Mouse (Mus musculus): ENCODE data around the gene Elavl2. TPM values are rescaled to one million over a fixed set of nuclear protein-coding genes. Genes with fewer than 3 reads are reported as not detected.
A peak's percentile ranks its signal among the peaks of the same experiment; 100 is the strongest.

Gene Elavl2
- polyA plus RNA-seq, 1 experiment = 0.22 TPM

DNA sequence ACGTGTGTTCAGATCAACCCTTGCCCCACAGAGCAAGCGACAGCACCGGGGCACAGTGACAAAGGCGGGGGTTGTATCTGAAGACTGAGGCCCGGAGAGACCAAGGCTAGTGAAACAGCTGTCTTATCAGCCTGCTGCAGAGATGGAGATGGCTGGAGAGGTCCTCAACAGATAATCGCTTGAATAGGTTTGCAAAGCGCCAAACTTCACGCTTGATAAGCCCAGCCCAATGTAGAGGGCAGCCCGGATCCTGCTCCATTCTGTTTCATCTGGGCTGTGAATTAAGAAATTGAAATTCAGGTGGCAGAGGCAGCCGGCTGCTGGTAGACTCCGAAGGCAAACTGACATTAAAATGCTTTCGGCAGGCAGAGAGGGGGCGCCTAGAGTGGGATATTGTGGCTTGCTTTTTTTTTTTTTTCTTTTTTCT, 19.4 kb downstream of the Elavl2 start:
- TF ChIP-seq POLR2A (IDR thresholded peaks at IDR 0.05; ENCODE audit: low read depth, low read length) (no peak), CTCF (IDR thresholded peaks at IDR 0.05; ENCODE audit: extremely low read depth, insufficient read length, insufficient replicate concordance, low read depth, low read length) (no peak)

DNA sequence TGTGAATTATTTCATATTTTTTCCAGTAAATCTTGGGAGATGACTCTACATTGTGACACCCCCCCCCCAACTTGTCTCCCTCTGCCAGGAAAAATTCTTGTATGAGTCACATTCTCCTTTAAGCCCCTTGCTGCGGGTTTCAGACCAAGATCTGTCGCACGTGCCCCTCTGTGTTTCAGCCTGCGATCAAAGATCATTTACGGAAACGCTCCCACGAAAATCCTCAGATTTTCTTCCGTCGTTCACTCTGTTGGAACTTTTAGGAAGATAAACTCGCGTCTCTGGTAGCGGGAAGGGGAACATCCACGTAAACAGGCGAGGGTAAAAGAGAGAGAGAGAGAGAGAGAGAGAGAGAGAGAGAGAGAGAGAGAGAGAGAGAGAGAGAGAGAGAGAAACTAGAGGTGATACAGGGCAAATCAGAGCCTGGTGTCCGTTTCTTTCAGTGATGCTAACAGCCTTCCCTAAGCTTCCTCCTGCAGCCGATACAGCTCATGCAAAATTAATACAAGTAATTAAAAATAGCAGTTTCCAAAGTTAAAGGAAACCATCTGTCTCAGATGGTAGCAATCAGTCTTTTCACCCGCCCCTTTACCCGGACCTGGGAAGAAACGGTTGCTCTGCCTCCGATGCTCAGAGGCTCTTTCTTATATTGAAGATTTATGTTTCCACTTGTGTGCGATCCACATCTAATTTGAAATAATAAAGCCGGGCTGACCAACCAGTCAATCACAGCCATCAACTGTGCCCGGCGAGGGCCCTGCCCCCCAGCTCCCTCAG, 20.1 kb downstream of the Elavl2 start:
- 17% methylated on average over 24 of the region's 24 CpGs for WGBS
- H3K4me1 ChIP-seq (ENCODE audit: control insufficient read depth, insufficient read depth, insufficient read length, low read length) = peaks cover 3% of the 10 kb centered on the region
- no peaks in the 10 kb centered on the region for H3K36me3 ChIP-seq (ENCODE audit: control insufficient read depth, insufficient read depth, low read length)
- 0 out of 2 replicates have a peak, but pooled peaks cover 4% of the 10 kb centered on the region for H3K27me3 ChIP-seq (ENCODE audit: control insufficient read depth, insufficient read depth, low read length)
- no peak overlapping the region for H3K4me3 ChIP-seq (ENCODE audit: low read depth, low read length)
- TF ChIP-seq CTCF (IDR thresholded peaks at IDR 0.05; ENCODE audit: extremely low read depth, insufficient read length, insufficient replicate concordance, low read depth, low read length) (no peak), POLR2A (IDR thresholded peaks at IDR 0.05; ENCODE audit: low read depth, low read length) (no peak)
- no peak overlapping the region for H3K27ac ChIP-seq (ENCODE audit: insufficient read depth, low read depth, low read length)

More for the DNA sequence above, 19.4 kb downstream of the Elavl2 start:
- no peak overlapping the region for H3K4me3 ChIP-seq (ENCODE audit: low read depth, low read length)
- 7% methylated on average over 13 of the region's 13 CpGs for WGBS
- no peaks in the 10 kb centered on the region for H3K36me3 ChIP-seq (ENCODE audit: control insufficient read depth, insufficient read depth, low read length)
- H3K27me3 ChIP-seq (ENCODE audit: control insufficient read depth, insufficient read depth, low read length) = 0 out of 2 replicates have a peak, but pooled peaks cover 3% of the 10 kb centered on the region
- peaks cover 2% of the 10 kb centered on the region for H3K4me1 ChIP-seq (ENCODE audit: control insufficient read depth, insufficient read depth, insufficient read length, low read length)
- no peak overlapping the region for H3K27ac ChIP-seq (ENCODE audit: insufficient read depth, low read depth, low read length)

DNA sequence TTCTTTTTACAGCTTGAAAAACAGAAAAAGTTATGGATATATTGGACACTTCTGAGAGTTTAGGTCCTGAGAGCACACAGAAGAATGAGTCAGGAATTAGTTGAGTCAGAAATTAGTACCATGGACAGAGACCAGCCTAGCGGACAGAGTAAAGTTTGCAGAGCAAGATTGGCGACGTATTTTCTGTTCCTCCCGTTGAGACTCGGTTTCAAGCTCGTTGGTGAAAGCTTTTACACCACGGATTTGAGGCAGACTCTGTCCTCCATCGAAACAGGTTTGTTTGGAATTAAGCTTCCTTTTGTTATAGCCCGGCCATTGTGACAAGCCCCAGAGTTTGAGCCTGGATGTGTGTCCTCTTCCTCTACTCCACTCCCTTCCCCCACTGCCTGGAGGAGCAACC, 21.0 kb downstream of the Elavl2 start:
- Histone ChIP-seq H3K4me3 (ENCODE audit: low read depth, low read length) (no peak overlapping the region), H3K27ac (ENCODE audit: insufficient read depth, low read depth, low read length) (no peak overlapping the region), H3K27me3 (ENCODE audit: control insufficient read depth, insufficient read depth, low read length) (peaks cover 8% of the 10 kb centered on the region), H3K4me1 (ENCODE audit: control insufficient read depth, insufficient read depth, insufficient read length, low read length) (peaks cover 3% of the 10 kb centered on the region), H3K36me3 (ENCODE audit: control insufficient read depth, insufficient read depth, low read length) (no peaks in the 10 kb centered on the region)
- 6% methylated on average over 9 of the region's 9 CpGs for WGBS
- TF ChIP-seq POLR2A (IDR thresholded peaks at IDR 0.05; ENCODE audit: low read depth, low read length) (no peak), CTCF (IDR thresholded peaks at IDR 0.05; ENCODE audit: extremely low read depth, insufficient read length, insufficient replicate concordance, low read depth, low read length) (no peak)

DNA sequence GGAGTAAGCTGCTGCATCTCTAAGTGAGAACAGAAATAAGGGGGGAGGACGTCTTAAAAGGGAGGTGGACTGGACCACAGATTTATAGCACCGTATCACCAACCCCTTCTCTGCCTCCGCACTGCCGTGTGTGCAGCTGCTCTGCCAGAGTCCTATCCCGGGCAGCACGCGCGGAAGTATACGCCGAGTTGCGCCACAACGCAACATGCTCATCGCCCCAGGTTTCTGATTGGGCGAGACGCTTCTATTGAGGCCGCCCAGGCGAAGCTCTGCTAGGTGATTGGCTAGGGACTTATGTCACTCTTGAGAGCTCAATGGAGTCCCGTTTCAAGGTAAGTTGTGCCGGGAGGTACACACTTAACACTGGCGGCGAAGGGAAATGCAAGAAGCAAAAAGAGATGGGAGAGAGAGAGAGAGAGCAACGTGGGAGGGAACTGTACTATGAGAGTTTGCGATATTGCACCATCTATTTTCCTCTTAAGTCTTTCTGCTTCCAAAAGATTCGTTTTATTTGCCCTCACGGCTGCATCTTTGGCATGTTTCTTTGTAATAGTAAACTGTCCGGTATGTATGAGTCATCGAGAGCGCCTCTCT, 24.2 kb downstream of the Elavl2 start:
- H3K27me3 ChIP-seq (ENCODE audit: control insufficient read depth, insufficient read depth, low read length) = peaks cover 25% of the 10 kb centered on the region

DNA sequence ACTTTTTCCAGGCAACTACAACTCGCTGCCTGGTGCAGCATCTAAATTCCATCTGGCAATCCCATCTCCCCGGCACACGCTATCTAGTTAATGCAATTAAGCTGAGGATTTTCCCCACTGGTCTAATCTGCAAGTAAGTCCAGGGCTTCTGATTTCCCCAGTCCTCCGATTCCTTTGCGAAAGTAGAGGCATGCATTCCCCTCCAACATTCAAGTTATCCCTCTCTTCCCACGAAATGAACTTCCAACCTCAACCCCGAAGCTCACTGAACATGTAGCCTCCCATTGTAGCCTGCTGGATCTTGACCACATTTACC, 25.3 kb downstream of the Elavl2 start:
- no peak for TF ChIP-seq POLR2A (IDR thresholded peaks at IDR 0.05; ENCODE audit: low read depth, low read length)
- no peak for TF ChIP-seq CTCF (IDR thresholded peaks at IDR 0.05; ENCODE audit: extremely low read depth, insufficient read length, insufficient replicate concordance, low read depth, low read length)
- peaks cover 3% of the 10 kb centered on the region for H3K4me1 ChIP-seq (ENCODE audit: control insufficient read depth, insufficient read depth, insufficient read length, low read length)
- H3K27me3 ChIP-seq (ENCODE audit: control insufficient read depth, insufficient read depth, low read length) = peaks cover 27% of the 10 kb centered on the region
- no peak overlapping the region for H3K27ac ChIP-seq (ENCODE audit: insufficient read depth, low read depth, low read length)
- H3K4me3 ChIP-seq (ENCODE audit: low read depth, low read length) = no peak overlapping the region
- 5% methylated on average over 7 of the region's 7 CpGs for WGBS
- no peaks in the 10 kb centered on the region for H3K36me3 ChIP-seq (ENCODE audit: control insufficient read depth, insufficient read depth, low read length)

More for the DNA sequence above, 24.2 kb downstream of the Elavl2 start:
- TF ChIP-seq CTCF (IDR thresholded peaks at IDR 0.05; ENCODE audit: extremely low read depth, insufficient read length, insufficient replicate concordance, low read depth, low read length) (no peak), POLR2A (IDR thresholded peaks at IDR 0.05; ENCODE audit: low read depth, low read length) (no peak)
- WGBS = 1% methylated on average over 28 of the region's 28 CpGs
- peaks cover 3% of the 10 kb centered on the region for H3K4me1 ChIP-seq (ENCODE audit: control insufficient read depth, insufficient read depth, insufficient read length, low read length)
- no peak overlapping the region for H3K27ac ChIP-seq (ENCODE audit: insufficient read depth, low read depth, low read length)
- H3K36me3 ChIP-seq (ENCODE audit: control insufficient read depth, insufficient read depth, low read length) = no peaks in the 10 kb centered on the region
- peak overlapping the region; percentile 49 for H3K4me3 ChIP-seq (ENCODE audit: low read depth, low read length)

DNA sequence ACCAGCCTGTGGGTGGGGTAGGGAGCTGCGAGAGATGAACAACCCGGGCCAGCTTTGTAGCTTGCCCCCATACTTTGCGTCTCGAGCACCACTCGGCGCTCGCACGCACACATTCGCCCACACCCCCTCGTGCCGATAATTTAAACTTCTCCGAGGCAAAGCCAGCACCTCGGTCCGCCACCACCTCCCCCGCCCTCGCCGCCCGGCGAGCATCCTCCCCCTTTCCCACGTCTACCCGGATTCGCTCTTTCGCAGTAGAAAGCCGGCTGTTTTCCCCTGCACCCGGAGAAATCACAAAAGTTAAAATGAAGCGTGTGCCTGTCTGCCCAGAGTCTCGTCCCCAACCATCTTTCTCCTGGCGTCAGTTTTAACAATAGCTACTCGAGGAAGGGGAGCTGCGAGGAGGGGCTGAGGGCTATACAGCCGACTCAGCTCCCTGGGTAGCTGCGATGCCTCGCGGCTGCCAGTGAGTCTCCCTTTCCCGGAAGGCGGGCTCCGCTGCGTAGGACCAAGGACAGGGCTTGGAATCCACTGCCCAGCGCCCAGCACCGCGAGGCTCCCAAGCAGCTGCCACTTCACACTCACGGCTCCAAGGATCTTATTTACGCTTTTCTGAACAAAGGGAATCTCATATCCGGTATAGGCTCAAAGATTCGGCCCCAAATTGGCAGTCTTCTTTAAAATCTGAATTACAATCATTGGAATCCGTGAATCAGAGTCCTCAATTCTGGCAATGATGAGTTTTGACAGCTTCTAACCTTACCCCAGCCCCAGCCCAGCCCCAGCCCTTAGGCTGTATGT, 25.8 kb downstream of the Elavl2 start:
- Histone ChIP-seq H3K27me3 (ENCODE audit: control insufficient read depth, insufficient read depth, low read length) (peaks cover 27% of the 10 kb centered on the region), H3K36me3 (ENCODE audit: control insufficient read depth, insufficient read depth, low read length) (no peaks in the 10 kb centered on the region), H3K4me1 (ENCODE audit: control insufficient read depth, insufficient read depth, insufficient read length, low read length) (peaks cover 3% of the 10 kb centered on the region), H3K27ac (ENCODE audit: insufficient read depth, low read depth, low read length) (no peak overlapping the region), H3K4me3 (ENCODE audit: low read depth, low read length) (no peak overlapping the region; the same call in 1 of the 2 replicates)
- WGBS = 2% methylated on average over 46 of the region's 46 CpGs
- no peak for TF ChIP-seq POLR2A (IDR thresholded peaks at IDR 0.05; ENCODE audit: low read depth, low read length)
- TF ChIP-seq CTCF (IDR thresholded peaks at IDR 0.05; ENCODE audit: extremely low read depth, insufficient read length, insufficient replicate concordance, low read depth, low read length) = no peak

DNA sequence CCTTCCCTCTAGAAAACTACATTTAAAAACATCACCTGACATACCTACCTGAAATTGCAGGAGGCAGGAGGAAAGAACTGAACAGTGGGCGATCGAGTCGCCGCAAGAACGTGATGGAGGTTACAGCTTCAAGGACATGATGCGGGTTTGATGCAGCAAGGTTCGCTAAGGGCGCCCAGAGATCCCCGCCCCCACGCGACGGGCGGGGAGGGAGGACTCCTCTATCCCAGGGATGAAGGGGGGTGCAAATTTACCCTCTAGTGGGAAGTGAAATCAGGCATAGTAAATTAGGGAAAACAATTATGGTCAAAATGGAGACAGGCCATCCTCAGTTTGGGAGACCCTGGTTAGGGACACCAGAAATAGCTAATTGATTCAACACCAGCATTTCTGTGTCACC, 27.7 kb downstream of the Elavl2 start:
- peaks cover 3% of the 10 kb centered on the region for H3K4me1 ChIP-seq (ENCODE audit: control insufficient read depth, insufficient read depth, insufficient read length, low read length)
- TF ChIP-seq CTCF (IDR thresholded peaks at IDR 0.05; ENCODE audit: extremely low read depth, insufficient read length, insufficient replicate concordance, low read depth, low read length) (no peak), POLR2A (IDR thresholded peaks at IDR 0.05; ENCODE audit: low read depth, low read length) (no peak)
- no peak overlapping the region for H3K4me3 ChIP-seq (ENCODE audit: low read depth, low read length)
- H3K36me3 ChIP-seq (ENCODE audit: control insufficient read depth, insufficient read depth, low read length) = no peaks in the 10 kb centered on the region
- H3K27ac ChIP-seq (ENCODE audit: insufficient read depth, low read depth, low read length) = no peak overlapping the region
- 10% methylated on average over 13 of the region's 13 CpGs for WGBS
- H3K27me3 ChIP-seq (ENCODE audit: control insufficient read depth, insufficient read depth, low read length) = peaks cover 27% of the 10 kb centered on the region

Measured in small intestine, adult 2 months (tissue).